In the genomic region with DNA sequence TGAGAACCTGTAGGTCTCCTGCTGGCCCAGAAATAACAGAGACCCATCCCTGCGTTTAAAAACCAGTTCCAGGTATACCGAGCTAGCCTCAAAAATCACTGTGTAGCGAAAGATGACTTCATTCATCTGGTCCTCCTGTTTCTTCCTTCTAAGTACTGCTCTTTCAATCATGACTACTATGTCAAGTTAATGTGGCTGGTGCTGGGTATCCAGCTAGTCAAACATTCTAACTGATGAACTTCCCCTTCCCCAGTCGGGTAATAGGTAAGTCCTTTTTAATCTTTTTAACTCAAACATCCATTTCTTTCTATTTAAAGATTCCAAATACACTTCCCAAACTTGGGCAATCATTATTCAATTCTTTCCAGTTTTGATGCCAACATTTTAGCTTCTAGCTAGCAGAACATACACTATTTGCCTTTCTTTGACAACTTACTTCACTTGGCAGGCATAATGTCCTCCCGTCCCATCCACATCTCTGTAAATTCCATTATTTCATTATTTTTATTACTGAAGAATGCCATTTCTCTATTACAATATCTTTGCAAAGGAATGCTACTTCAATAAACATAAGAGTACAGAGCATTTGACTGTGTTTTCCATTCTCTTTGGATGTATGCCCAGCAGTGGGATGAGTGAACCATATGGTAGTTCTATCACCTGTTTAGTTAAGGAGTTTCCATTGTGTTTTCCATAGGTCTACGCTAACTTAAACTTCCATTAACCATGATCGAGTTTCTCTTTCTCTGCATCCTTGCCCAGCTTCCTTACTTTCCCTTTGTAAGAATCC, we compare ENCODE assay signal across 7 mouse cellular contexts. TPM values are rescaled to one million over a fixed set of nuclear protein-coding genes. Genes with fewer than 3 reads are reported as not detected.
DNase-seq lines count a peak whose midpoint lies in the region; ATAC-seq and TF ChIP-seq lines count a peak whose summit lies in the region.

No protein-coding gene starts in this region.

- peak overlapping the region; percentile 79 for H3K4me2 ChIP-seq in lung, embryonic 14.5 days

- WGBS in lung, embryonic 14.5 days = 75% methylated on average over 7 of the region's 7 CpGs
- WGBS in limb, embryonic 10.5 days = 90% methylated on average over 7 of the region's 7 CpGs
- WGBS in olfactory bulb, adult 2 months = 80% methylated on average over 7 of the region's 7 CpGs

- no peaks in the 10 kb centered on the region for H3K36me3 ChIP-seq in lung, embryonic 14.5 days (ENCODE audit: insufficient read depth)
- H3K36me3 ChIP-seq in limb, embryonic 10.5 days = no peaks in the 10 kb centered on the region

- no peak for TF ChIP-seq CTCF in lung, embryonic 14.5 days (IDR thresholded peaks at IDR 0.05; ENCODE audit: low read depth)
- no peak for TF ChIP-seq CTCF in embryonic fibroblast, embryonic 13.5 days (IDR thresholded peaks at IDR 0.05; ENCODE audit: borderline replicate concordance, insufficient read depth, low read length)
- no peak for TF ChIP-seq CTCF in olfactory bulb, adult 2 months (IDR thresholded peaks at IDR 0.05; ENCODE audit: insufficient read depth, low read depth, low read length)

- no peak for DNase-seq in lung, embryonic 14.5 days
- DNase-seq in lung, adult 18-20 months = no peak
- no peak for DNase-seq in limb, embryonic 10.5 days (ENCODE audit: low spot score)
- no peak for DNase-seq in adrenal gland, postnatal 10 days
- DNase-seq in Muller cell, postnatal 12 days (ENCODE audit: inconsistent ontology term) = no peak

- ATAC-seq in lung, embryonic 14.5 days (ENCODE audit: insufficient read depth) = 0 out of 2 replicates have a peak, but pooled peaks have one; percentile 18

- H3K27me3 ChIP-seq in lung, embryonic 14.5 days (ENCODE audit: insufficient read depth, low read length) = no peaks in the 10 kb centered on the region
- no peaks in the 10 kb centered on the region for H3K27me3 ChIP-seq in limb, embryonic 10.5 days (ENCODE audit: low read depth, poor library complexity, severe bottlenecking)

- H3K4me3 ChIP-seq in lung, embryonic 14.5 days (ENCODE audit: low read depth, low read length) = peak overlapping the region; percentile 56
- peak overlapping the region; percentile 59 for H3K4me3 ChIP-seq in embryonic fibroblast, embryonic 13.5 days (ENCODE audit: insufficient read depth, low read length)
- peak overlapping the region; percentile 64 for H3K4me3 ChIP-seq in limb, embryonic 10.5 days
- H3K4me3 ChIP-seq in olfactory bulb, adult 2 months (ENCODE audit: insufficient read depth, low read depth, low read length) = no peak overlapping the region

- H3K27ac ChIP-seq in lung, embryonic 14.5 days (ENCODE audit: low read depth) = peak overlapping the region; percentile 90
- peak overlapping the region; percentile 82; the same call in 1 of the 2 replicates for H3K27ac ChIP-seq in embryonic fibroblast, embryonic 13.5 days (ENCODE audit: insufficient read depth, low read length)
- peak overlapping the region; percentile 93 for H3K27ac ChIP-seq in limb, embryonic 10.5 days
- H3K27ac ChIP-seq in olfactory bulb, adult 2 months (ENCODE audit: insufficient read depth, low read depth, low read length) = peak overlapping the region; percentile 95

- H3K4me1 ChIP-seq in lung, embryonic 14.5 days (ENCODE audit: insufficient read depth) = no peaks in the 10 kb centered on the region
- peaks cover 5% of the 10 kb centered on the region for H3K4me1 ChIP-seq in embryonic fibroblast, embryonic 13.5 days (ENCODE audit: control insufficient read depth, insufficient read depth, low read length)
- peaks cover 7% of the 10 kb centered on the region; the same call in 1 of the 2 replicates for H3K4me1 ChIP-seq in limb, embryonic 10.5 days
- no peaks in the 10 kb centered on the region for H3K4me1 ChIP-seq in olfactory bulb, adult 2 months (ENCODE audit: control insufficient read depth, insufficient read depth, low read length)

- no peak for TF ChIP-seq POLR2A in embryonic fibroblast, embryonic 13.5 days (IDR thresholded peaks at IDR 0.05; ENCODE audit: low read depth, low read length)
- no peak for TF ChIP-seq POLR2A in olfactory bulb, adult 2 months (IDR thresholded peaks at IDR 0.05; ENCODE audit: insufficient read depth, low read depth, low read length)

- no peaks in the 10 kb centered on the region for H3K9me3 ChIP-seq in lung, embryonic 14.5 days (ENCODE audit: low read depth, low read length)
- no peaks in the 10 kb centered on the region for H3K9me3 ChIP-seq in limb, embryonic 10.5 days (replicated peaks)

- H3K9ac ChIP-seq in lung, embryonic 14.5 days = 0 out of 2 replicates have a peak overlapping the region, but pooled peaks have one; percentile 73

RNA-seq across cellular contexts. Expression of gene Tpk1, which starts 0.7 kb away (rescaled TPM):
- 11.6 and 12.4 TPM in 2 replicates for polyA plus RNA-seq in lung, embryonic 14.5 days (2014; fragmentation: Nextera tagmentation; extraction: Ambion mirVana)
- polyA plus RNA-seq in embryonic fibroblast, embryonic 13.5 days (2011; ENCODE audit: insufficient read length, low read depth, missing spikeins) = 10.1 and 16.3 TPM in 2 replicates
- polyA plus RNA-seq in limb, embryonic 10.5 days (2016; fragmentation: Nextera tagmentation; extraction: Ambion mirVana) = 6.7 and 7.9 TPM in 2 replicates
- polyA plus RNA-seq in olfactory bulb, adult 2 months (2012; ENCODE audit: insufficient read depth, insufficient read length, low replicate concordance, missing spikeins) = not detected in 2 replicates
- 10 to 100 TPM in 1 of 2 experiments, 1 to 10 TPM in 1; 9.5 to 14.4 TPM for total RNA-seq in adrenal gland, postnatal 10 days (2021)
